Mouse (Mus musculus) C2C12 (cell line): ENCODE data around the gene Zfp503.

Experiments used
- CTCF ChIP-seq: IDR thresholded peaks from one replicate; pipeline ENCODE4 v1.5.1; 2011; ENCODE audit not compliant: control insufficient read depth, insufficient read depth, insufficient read length
- MYOG ChIP-seq: IDR thresholded peaks from one replicate; pipeline ENCODE4 v1.6.1; 2011; ENCODE audit not compliant: control insufficient read depth, insufficient read length; ENCODE audit errors: extremely low read depth

DNA sequence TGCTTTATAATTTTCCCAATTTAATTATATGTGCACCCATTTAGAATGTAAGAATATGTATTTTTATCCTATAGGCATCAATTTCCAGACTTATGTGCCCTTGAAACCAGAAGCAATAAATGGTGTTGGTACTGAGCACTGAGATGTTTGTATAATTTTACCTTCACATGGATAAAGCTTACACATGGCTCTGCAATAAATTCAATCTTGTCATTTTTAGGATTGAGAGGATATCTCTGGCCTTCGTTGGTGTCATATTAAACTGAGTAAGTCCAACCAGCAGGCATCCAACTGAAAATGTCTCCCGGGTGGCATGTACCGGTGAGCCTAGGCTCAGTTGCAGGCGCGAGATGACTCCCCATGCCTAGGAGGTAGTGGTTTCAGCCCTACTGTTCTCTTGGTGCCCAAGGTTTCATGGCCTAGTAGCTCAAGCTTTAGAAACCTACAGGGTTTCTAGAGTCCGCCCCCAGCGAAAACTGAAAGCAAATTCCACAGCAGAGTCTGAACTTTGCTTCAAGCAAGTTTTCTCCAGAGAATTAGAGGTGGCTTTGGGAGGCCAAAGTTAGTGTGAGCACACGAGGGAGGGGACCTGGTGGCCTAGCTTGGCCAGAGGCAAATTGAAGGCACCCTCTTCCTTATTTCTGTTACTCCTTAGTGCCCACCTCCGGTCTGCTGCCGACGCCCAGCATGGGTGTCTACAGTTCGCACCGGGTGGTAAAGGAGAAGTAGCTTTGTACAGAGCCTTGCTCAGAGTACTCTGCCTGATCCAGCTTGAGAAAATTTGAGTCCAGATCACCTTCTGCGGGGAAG, 4.1 kb upstream of the Zfp503 start:
- TF ChIP-seq MYOG (no peak), CTCF (no peak)
